Mouse (Mus musculus) MEL (cell line): ENCODE data around the gene Ptges3. TPM values are rescaled to one million over a fixed set of nuclear protein-coding genes. Genes with fewer than 3 reads are reported as not detected.

ENCODE experiments used
- DNase-seq: peaks from one replicate; pipeline ENCODE4 v3.0.0; 2011; ENCODE audit warnings: low read depth, low spot score
- H3K27ac ChIP-seq: 2 replicates; pipeline ENCODE4 v1.5.1; 2012; ENCODE audit warnings: low read depth, mild to moderate bottlenecking, control low read depth, low read length, moderate library complexity; ENCODE audit not compliant: control insufficient read depth
- H3K27me3 ChIP-seq, 2 experiments: fragments of 150-350 bp in 1 of 2; sonication (generic) in 1 of 2; 2 replicates each; pipeline ENCODE4 v1.6.1; 2012; ENCODE audit warnings: low read length in 2 of 2, mild to moderate bottlenecking in 2 of 2, improper control_type of control experiment in 1 of 2, moderate library complexity in 1 of 2; ENCODE audit not compliant: insufficient read depth in 2 of 2, control insufficient read depth in 1 of 2
- H3K36me3 ChIP-seq, 2 experiments: 2 replicates each; pipeline ENCODE4 v1.6.1; 2012 to 2014; ENCODE audit warnings: low read length in 2 of 2, improper control_type of control experiment in 1 of 2, inconsistent platforms in 1 of 2, mild to moderate bottlenecking in 1 of 2; ENCODE audit not compliant: insufficient read depth in 2 of 2, control insufficient read depth in 1 of 2
- H3K4me1 ChIP-seq, 2 experiments: fragments of 150-350 bp in 1 of 2; sonication (generic) in 1 of 2; 2 replicates each; pipeline ENCODE4 v1.6.1; 2012; ENCODE audit warnings: low read length in 2 of 2, improper control_type of control experiment in 1 of 2, mild to moderate bottlenecking in 1 of 2; ENCODE audit not compliant: insufficient read depth in 2 of 2, control insufficient read depth in 1 of 2
- H3K4me3 ChIP-seq, 2 experiments: fragments of 150-350 bp in 1 of 2; sonication (generic) in 1 of 2; 2 replicates each; pipeline ENCODE4 v1.5.1; 2012; ENCODE audit warnings: low read depth in 2 of 2, low read length in 2 of 2, mild to moderate bottlenecking in 2 of 2, moderate library complexity in 2 of 2, control low read depth in 1 of 2, improper control_type of control experiment in 1 of 2; ENCODE audit not compliant: control insufficient read depth in 1 of 2, insufficient read depth in 1 of 2
- H3K79me2 ChIP-seq: 2 replicates; pipeline ENCODE4 v1.6.1; 2012; ENCODE audit warnings: mild to moderate bottlenecking, low read length, moderate library complexity; ENCODE audit not compliant: control insufficient read depth, poor library complexity, insufficient read depth
- H3K9ac ChIP-seq: 2 replicates; pipeline ENCODE4 v1.6.1; 2012; ENCODE audit warnings: low read depth, mild to moderate bottlenecking, control low read depth, low read length, moderate library complexity; ENCODE audit not compliant: control insufficient read depth, poor library complexity, severe bottlenecking
- H3K9me3 ChIP-seq: fragments of 150-350 bp; sonication (generic); replicated peaks from 2 replicates; pipeline ENCODE4 v1.6.1; 2012; ENCODE audit warnings: mild to moderate bottlenecking, low read length, improper control_type of control experiment, moderate library complexity; ENCODE audit not compliant: insufficient read depth
- BHLHE40 ChIP-seq: IDR thresholded peaks from 2 replicates; pipeline ENCODE4 v1.6.1; 2012; ENCODE audit warnings: low read depth, mild to moderate bottlenecking, inconsistent platforms, low read length, improper control_type of control experiment, borderline replicate concordance
- CHD1 ChIP-seq: IDR thresholded peaks from 2 replicates; pipeline ENCODE4 v1.6.1; 2012; ENCODE audit warnings: low read depth, mild to moderate bottlenecking, inconsistent platforms, low read length, improper control_type of control experiment
- CTCF ChIP-seq, 3 experiments: IDR thresholded peaks in 2 of 3; conservative IDR thresholded peaks in 1 of 3; 2 replicates each; pipeline ENCODE4 v1.5.1; 2011 to 2012; ENCODE audit warnings: low read length in 3 of 3, low read depth in 2 of 3, mild to moderate bottlenecking in 2 of 3, improper control_type of control experiment in 1 of 3, inconsistent platforms in 1 of 3, mixed read lengths in 1 of 3, moderate library complexity in 1 of 3; ENCODE audit not compliant: control insufficient read depth in 1 of 3, insufficient read depth in 1 of 3, poor library complexity in 1 of 3, severe bottlenecking in 1 of 3
- ELF1 ChIP-seq: IDR thresholded peaks from 2 replicates; pipeline ENCODE4 v1.6.1; 2014; ENCODE audit warnings: low read depth, mild to moderate bottlenecking, inconsistent platforms, low read length, improper control_type of control experiment, moderate library complexity
- EP300 ChIP-seq, 2 experiments: IDR thresholded peaks; 2 replicates each; pipeline ENCODE4 v1.6.1; 2011; ENCODE audit warnings: improper control_type of control experiment in 2 of 2, low read length in 2 of 2, low read depth in 1 of 2, mild to moderate bottlenecking in 1 of 2
- ETS1 ChIP-seq: IDR thresholded peaks from 2 replicates; pipeline ENCODE4 v1.6.1; 2012; ENCODE audit warnings: low read depth, mild to moderate bottlenecking, inconsistent platforms, low read length, improper control_type of control experiment, moderate library complexity
- GATA1 ChIP-seq: IDR thresholded peaks from 2 replicates; pipeline ENCODE4 v1.6.1; 2011; ENCODE audit warnings: low read depth, low read length, improper control_type of control experiment
- KAT2A ChIP-seq: conservative IDR thresholded peaks from 2 replicates; pipeline ENCODE4 v1.6.1; 2012; ENCODE audit warnings: low read depth, low read length, improper control_type of control experiment, inconsistent platforms
- MAFK ChIP-seq: IDR thresholded peaks from 2 replicates; pipeline ENCODE4 v1.6.1; 2011; ENCODE audit warnings: low read depth, mild to moderate bottlenecking, low read length, improper control_type of control experiment, borderline replicate concordance
- MAZ ChIP-seq: IDR thresholded peaks from 2 replicates; pipeline ENCODE4 v1.6.1; 2012; ENCODE audit warnings: low read depth, mild to moderate bottlenecking, inconsistent platforms, low read length, improper control_type of control experiment
- MXI1 ChIP-seq: IDR thresholded peaks from 2 replicates; pipeline ENCODE4 v1.6.1; 2011; ENCODE audit warnings: mild to moderate bottlenecking, low read depth, low read length, improper control_type of control experiment
- MYC ChIP-seq: IDR thresholded peaks from 2 replicates; pipeline ENCODE4 v1.6.1; 2011; ENCODE audit warnings: low read depth, mild to moderate bottlenecking, low read length, improper control_type of control experiment, moderate library complexity
- NELFE ChIP-seq: IDR thresholded peaks from 2 replicates; pipeline ENCODE4 v1.6.1; 2011; ENCODE audit warnings: low read depth, low read length, improper control_type of control experiment
- POLR2A ChIP-seq, 2 experiments: IDR thresholded peaks; 2 replicates each; pipeline ENCODE4 v1.6.1; 2011 to 2012; ENCODE audit warnings: low read length in 2 of 2, mild to moderate bottlenecking in 2 of 2, control low read depth in 1 of 2, improper control_type of control experiment in 1 of 2, low read depth in 1 of 2, moderate library complexity in 1 of 2; ENCODE audit not compliant: control insufficient read depth in 1 of 2, insufficient read depth in 1 of 2, poor library complexity in 1 of 2
- POLR2AphosphoS2 ChIP-seq: IDR thresholded peaks from 2 replicates; pipeline ENCODE4 v1.6.1; 2011; ENCODE audit warnings: low read length, improper control_type of control experiment
- POLR2AphosphoS5 ChIP-seq: IDR thresholded peaks from 2 replicates; pipeline ENCODE4 v1.6.1; 2012; ENCODE audit warnings: low read depth, borderline replicate concordance, mild to moderate bottlenecking, inconsistent platforms, low read length, moderate library complexity, mixed read lengths
- TBP ChIP-seq: IDR thresholded peaks from 2 replicates; pipeline ENCODE4 v1.8.0; 2011; ENCODE audit warnings: low read depth, low read length, improper control_type of control experiment
- TCF12 ChIP-seq: IDR thresholded peaks from 2 replicates; pipeline ENCODE4 v1.6.1; 2014; ENCODE audit warnings: low read depth, mild to moderate bottlenecking, inconsistent platforms, low read length, improper control_type of control experiment, moderate library complexity
- USF1 ChIP-seq: IDR thresholded peaks from 2 replicates; pipeline ENCODE4 v1.6.1; 2014; ENCODE audit warnings: low read depth, mild to moderate bottlenecking, inconsistent platforms, low read length, improper control_type of control experiment, moderate library complexity
- USF2 ChIP-seq, 2 experiments: IDR thresholded peaks; 2 replicates each; pipeline ENCODE4 v1.6.1; 2011 to 2012; ENCODE audit warnings: improper control_type of control experiment in 2 of 2, low read length in 2 of 2, borderline replicate concordance in 1 of 2, inconsistent platforms in 1 of 2, low read depth in 1 of 2, mild to moderate bottlenecking in 1 of 2; ENCODE audit not compliant: insufficient read depth in 1 of 2
- ZC3H11A ChIP-seq: IDR thresholded peaks from 2 replicates; pipeline ENCODE4 v1.6.1; 2012; ENCODE audit warnings: low read depth, mild to moderate bottlenecking, inconsistent platforms, low read length, improper control_type of control experiment
- polyA plus RNA-seq, 2 experiments: library from polyadenylated mRNA; stranded (reverse) in 1 of 2; unstranded in 1 of 2; fragments of >175 nt in 1 of 2; fragments of >200 nt in 1 of 2; gene quantifications; 2 replicates each; pipeline versions ENCODE4 v1.2.1 to v1.2.4; 2012; ENCODE audit warnings: low replicate concordance in 2 of 2, low read depth in 1 of 2; ENCODE audit not compliant: insufficient read length in 2 of 2, insufficient read depth in 1 of 2, missing spikeins in 1 of 2
- total RNA-seq: library from RNA; depleted of rRNA; stranded (reverse); fragments of 300-350 nt; gene quantifications from 2 replicates; pipeline ENCODE4 v1.2.3, GENCODE M21; 2012; rRNA removed

Gene Ptges3
- total and polyA plus RNA-seq, 3 experiments = 216 to 627 (median 233) TPM

DNA sequence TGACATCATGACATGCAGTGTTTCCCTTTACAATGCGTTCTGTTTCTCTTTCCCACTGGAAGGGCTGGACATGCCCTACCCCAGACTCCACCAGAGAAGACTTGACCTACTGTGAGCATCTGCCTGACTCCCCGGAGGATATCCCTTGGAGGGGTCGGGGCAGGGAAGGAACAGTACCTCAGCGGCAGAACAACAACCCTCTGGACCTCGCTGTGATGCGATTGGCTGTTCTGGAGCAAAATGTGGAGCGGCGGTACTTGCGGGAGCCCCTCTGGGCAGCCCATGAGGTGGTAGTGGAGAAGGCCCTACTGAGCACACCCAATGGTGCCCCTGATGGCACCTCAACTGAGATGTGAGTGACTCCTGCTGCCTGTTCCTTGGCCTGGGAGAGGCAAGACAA, 66.1 kb downstream of the Ptges3 start:
- no peaks in the 10 kb centered on the region for H3K27me3 ChIP-seq
- no peak for DNase-seq
- H3K9ac ChIP-seq = no peak overlapping the region
- H3K4me3 ChIP-seq = no peak overlapping the region
- H3K4me1 ChIP-seq = no peaks in the 10 kb centered on the region
- peaks cover 0 to 4% of the 10 kb centered on the region in 2 experiments; a peak in 2 of 4 replicates for H3K36me3 ChIP-seq
- TF ChIP-seq CTCF (IDR thresholded peaks at IDR 0.05 in 2 of 3, conservative IDR thresholded peaks at IDR 0.05 in 1 of 3; ENCODE audit: control insufficient read depth in 1 of 3, insufficient read depth in 1 of 3, low read depth in 2 of 3, low read length in 3 of 3, poor library complexity in 1 of 3, severe bottlenecking in 1 of 3) = no peak
- no peak for TF ChIP-seq POLR2AphosphoS2
- TF ChIP-seq TCF12 = no peak
- no peak for TF ChIP-seq POLR2A (IDR thresholded peaks at IDR 0.05; ENCODE audit: control insufficient read depth in 1 of 2, insufficient read depth in 1 of 2, low read depth in 1 of 2, low read length in 2 of 2, poor library complexity in 1 of 2)
- no peak for TF ChIP-seq MAZ
- TF ChIP-seq MYC = no peak
- TF ChIP-seq TBP = no peak
- no peak for TF ChIP-seq MAFK
- no peak for TF ChIP-seq NELFE
- TF ChIP-seq EP300 (IDR thresholded peaks at IDR 0.05; ENCODE audit: low read depth in 1 of 2, low read length in 2 of 2) = no peak
- no peak for TF ChIP-seq GATA1
- H3K9me3 ChIP-seq = no peaks in the 10 kb centered on the region
- H3K27ac ChIP-seq = no peak overlapping the region
- H3K79me2 ChIP-seq = no peaks in the 10 kb centered on the region

DNA sequence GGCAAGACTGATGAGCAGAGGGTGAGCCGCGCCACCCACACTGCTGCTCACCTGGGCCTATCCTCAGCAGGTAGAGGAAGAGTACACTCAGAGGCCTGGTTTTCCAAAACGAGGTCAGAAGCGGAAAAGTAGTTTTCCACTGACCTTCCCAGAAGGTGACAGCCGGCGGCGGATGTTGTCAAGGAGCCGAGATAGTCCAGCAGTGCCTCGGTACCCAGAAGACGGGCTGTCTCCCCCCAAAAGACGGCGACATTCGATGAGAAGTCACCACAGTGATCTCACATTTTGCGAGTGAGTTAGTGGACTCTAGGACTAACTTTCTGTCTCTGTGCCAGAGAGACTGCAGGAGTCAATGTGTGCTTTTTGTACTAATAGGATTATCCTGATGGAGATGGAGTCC, 67.2 kb downstream of the Ptges3 start:
- H3K27me3 ChIP-seq = no peaks in the 10 kb centered on the region
- H3K36me3 ChIP-seq = peaks cover 0 to 4% of the 10 kb centered on the region in 2 experiments; a peak in 1 of 4 replicates
- no peak overlapping the region for H3K9ac ChIP-seq
- no peak for DNase-seq
- no peak overlapping the region for H3K4me3 ChIP-seq
- H3K4me1 ChIP-seq = no peaks in the 10 kb centered on the region
- H3K9me3 ChIP-seq = no peaks in the 10 kb centered on the region
- no peak for TF ChIP-seq ETS1
- no peak for TF ChIP-seq POLR2AphosphoS5
- no peak for TF ChIP-seq USF2 (IDR thresholded peaks at IDR 0.05; ENCODE audit: borderline replicate concordance in 1 of 2, insufficient read depth in 1 of 2, low read depth in 1 of 2, low read length in 2 of 2)
- TF ChIP-seq CHD1 = no peak
- no peak for TF ChIP-seq ZC3H11A
- TF ChIP-seq TCF12 = no peak
- TF ChIP-seq MXI1 = no peak
- no peak for TF ChIP-seq EP300 (IDR thresholded peaks at IDR 0.05; ENCODE audit: low read depth in 1 of 2, low read length in 2 of 2)
- TF ChIP-seq MYC = no peak
- no peak for TF ChIP-seq KAT2A
- TF ChIP-seq BHLHE40 = no peak
- TF ChIP-seq TBP = no peak
- TF ChIP-seq USF1 = no peak
- TF ChIP-seq MAFK = no peak
- TF ChIP-seq ELF1 = no peak
- H3K27ac ChIP-seq = no peak overlapping the region
- no peaks in the 10 kb centered on the region for H3K79me2 ChIP-seq

Other genes starting within 250 kb of the Ptges3 start
- gene Rdh19, start 209.0 kb upstream of the Ptges3 start, total RNA-seq = not detected in 2 replicates
- gene Rdh19, start 209.0 kb upstream of the Ptges3 start, polyA plus RNA-seq = not detected
- not detected in 2 replicates for gene Rdh16f2, start 192.5 kb upstream of the Ptges3 start, total RNA-seq
- gene Rdh16f2, start 192.5 kb upstream of the Ptges3 start, polyA plus RNA-seq = under 1 TPM in 1 of 2 experiments, not detected in 1; 0.07 TPM
- not detected in 2 replicates for gene Rdh7, start 170.1 kb upstream of the Ptges3 start, total RNA-seq
- gene Rdh7, start 170.1 kb upstream of the Ptges3 start, polyA plus RNA-seq = not detected
- gene Sdr9c7, start 160.4 kb upstream of the Ptges3 start, total RNA-seq = not detected in 2 replicates
- not detected for gene Sdr9c7, start 160.4 kb upstream of the Ptges3 start, polyA plus RNA-seq
- gene Hsd17b6, start 51.3 kb upstream of the Ptges3 start, total RNA-seq = not detected in 2 replicates
- under 1 TPM in 1 of 2 experiments, not detected in 1; 0.15 TPM for gene Hsd17b6, start 51.3 kb upstream of the Ptges3 start, polyA plus RNA-seq
- 59.6 and 74.0 TPM in 2 replicates for gene Prim1, start 43.8 kb upstream of the Ptges3 start, total RNA-seq
- 10 to 100 TPM in 1 of 2 experiments, not detected in 1; 71.5 TPM for gene Prim1, start 43.8 kb upstream of the Ptges3 start, polyA plus RNA-seq
- 1,577 and 1,612 TPM in 2 replicates for gene Naca, start 23.4 kb upstream of the Ptges3 start, total RNA-seq
- gene Naca, start 23.4 kb upstream of the Ptges3 start, polyA plus RNA-seq = 1,000 to 10,000 TPM in 1 of 2 experiments, 100 to 1,000 TPM in 1; 202 to 1,039 TPM
- 2,164 and 2,193 TPM in 2 replicates for gene Atp5b, start 24.3 kb downstream of the Ptges3 start, total RNA-seq
- gene Atp5b, start 24.3 kb downstream of the Ptges3 start, polyA plus RNA-seq = 1,000 to 10,000 TPM in 1 of 2 experiments, 100 to 1,000 TPM in 1; 545 to 2,318 TPM
- 5.5 and 8.2 TPM in 2 replicates for gene Baz2a, start 32.6 kb downstream of the Ptges3 start, total RNA-seq
- gene Baz2a, start 32.6 kb downstream of the Ptges3 start, polyA plus RNA-seq = 10 to 100 TPM; 33.8 to 46.0 TPM
- gene Rbms2, start 121.3 kb downstream of the Ptges3 start, total RNA-seq = 5.1 and 5.8 TPM in 2 replicates
- 10 to 100 TPM in 1 of 2 experiments, not detected in 1; 23.5 TPM for gene Rbms2, start 121.3 kb downstream of the Ptges3 start, polyA plus RNA-seq
- 11.8 and 15.6 TPM in 2 replicates for gene Gls2, start 135.5 kb downstream of the Ptges3 start, total RNA-seq
- 10 to 100 TPM in 1 of 2 experiments, not detected in 1; 17.8 TPM for gene Gls2, start 135.5 kb downstream of the Ptges3 start, polyA plus RNA-seq
- gene Spryd4, start 152.9 kb downstream of the Ptges3 start, total RNA-seq = 13.8 and 17.2 TPM in 2 replicates
- gene Spryd4, start 152.9 kb downstream of the Ptges3 start, polyA plus RNA-seq = 10 to 100 TPM in 1 of 2 experiments, not detected in 1; 19.6 TPM
- gene Mip, start 166.9 kb downstream of the Ptges3 start, total RNA-seq = not detected in 2 replicates
- gene Mip, start 166.9 kb downstream of the Ptges3 start, polyA plus RNA-seq = under 1 TPM in 1 of 2 experiments, not detected in 1; 0.04 TPM
- gene Timeless, start 173.1 kb downstream of the Ptges3 start, total RNA-seq = 49.3 and 50.2 TPM in 2 replicates
- gene Timeless, start 173.1 kb downstream of the Ptges3 start, polyA plus RNA-seq = 100 to 1,000 TPM in 1 of 2 experiments, 10 to 100 TPM in 1; 89.8 to 627 TPM
- 0.27 and 0.46 TPM in 2 replicates for gene Apon, start 195.1 kb downstream of the Ptges3 start, total RNA-seq
- gene Apon, start 195.1 kb downstream of the Ptges3 start, polyA plus RNA-seq = under 1 TPM in 1 of 2 experiments, not detected in 1; 0.46 TPM
- not detected in 2 replicates for gene Apof, start 209.7 kb downstream of the Ptges3 start, total RNA-seq
- not detected for gene Apof, start 209.7 kb downstream of the Ptges3 start, polyA plus RNA-seq
- gene Stat2, start 211.6 kb downstream of the Ptges3 start, total RNA-seq = 3.4 and 3.6 TPM in 2 replicates
- 1 to 10 TPM in 1 of 2 experiments, not detected in 1; 6.6 TPM for gene Stat2, start 211.6 kb downstream of the Ptges3 start, polyA plus RNA-seq
- gene Il23a, start 239.8 kb downstream of the Ptges3 start, total RNA-seq = 0.12 and 0.20 TPM in 2 replicates
- under 1 TPM in 1 of 2 experiments, not detected in 1; 0.29 TPM for gene Il23a, start 239.8 kb downstream of the Ptges3 start, polyA plus RNA-seq
- gene Pan2, start 244.4 kb downstream of the Ptges3 start, total RNA-seq = 6.8 and 7.9 TPM in 2 replicates
- gene Pan2, start 244.4 kb downstream of the Ptges3 start, polyA plus RNA-seq = 10 to 100 TPM in 1 of 2 experiments, not detected in 1; 28.6 TPM